Mouse (Mus musculus) liver, adult (tissue): Measurements from ENCODE around the gene Mki67.

Experiments
- GATA4 ChIP-seq: IDR thresholded peaks from 2 replicates; pipeline ENCODE4 v1.6.1; 2014; ENCODE audit warnings: mild to moderate bottlenecking, low read length; ENCODE audit not compliant: insufficient replicate concordance

The Mki67 gene

DNA sequence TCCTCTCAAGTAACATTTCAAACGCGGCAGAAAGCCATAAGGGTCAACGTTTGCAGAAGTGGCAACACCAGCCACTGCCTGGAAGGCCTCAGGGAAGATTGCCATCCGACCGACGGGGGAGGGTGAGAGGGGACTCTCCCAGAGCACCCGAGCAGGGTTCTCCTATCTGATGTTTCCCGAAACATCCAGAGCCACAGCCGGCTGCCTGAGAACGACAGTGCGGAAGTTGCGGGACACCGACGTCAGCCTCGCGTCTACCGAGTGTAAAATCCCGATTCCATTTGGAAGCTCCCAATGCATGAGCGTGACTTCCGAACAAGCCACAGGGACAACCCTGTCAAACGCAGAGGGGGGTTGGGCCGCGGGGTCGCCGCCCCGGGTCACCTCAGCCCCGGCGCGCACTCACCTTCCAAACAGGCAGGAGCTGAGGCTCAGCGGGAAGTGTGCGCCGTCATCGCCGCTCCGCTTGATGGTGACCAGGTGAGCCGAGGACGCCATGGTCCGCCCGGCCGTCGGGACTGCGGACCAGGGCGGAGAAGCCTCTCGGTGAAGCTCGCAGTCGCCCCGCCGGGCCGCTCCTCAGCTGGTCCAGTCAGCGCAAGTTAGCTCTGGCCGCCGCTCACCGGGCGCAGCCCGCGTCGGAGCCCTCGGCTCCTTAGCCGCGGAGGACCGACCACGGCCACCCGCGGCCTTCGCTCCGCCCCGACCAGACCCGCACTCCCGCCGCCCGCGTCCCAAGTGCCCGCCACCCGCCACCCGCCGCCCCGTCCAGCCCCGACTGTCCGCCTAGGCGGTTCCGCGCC lies at the start of gene Mki67:
Mki67 (minus strand) TSS at position 720 of the 803 bp plus-strand sequence.
- no peak for TF ChIP-seq GATA4

DNA sequence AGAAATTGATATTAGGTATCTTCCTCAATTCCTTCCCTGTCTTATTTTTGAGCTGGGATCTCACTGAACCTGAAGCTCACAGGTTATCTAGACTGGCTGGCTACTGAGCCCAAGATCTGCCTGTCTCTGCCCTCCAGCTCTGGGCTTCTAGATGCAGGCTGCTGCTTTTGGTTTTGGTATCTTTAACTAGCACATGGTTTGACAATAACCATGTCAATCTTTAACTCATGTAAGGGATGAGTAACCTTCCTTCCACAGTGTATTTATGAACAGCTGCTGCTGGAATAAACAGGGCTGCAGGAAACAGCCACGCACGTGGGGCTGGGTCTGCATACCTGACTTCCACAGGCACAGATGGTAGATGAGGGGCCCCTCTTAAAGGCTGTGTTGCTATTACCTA lies 47.1 kb upstream of the Mki67 start:
- no peak for TF ChIP-seq GATA4

GRCm38 (mm10) chr7:135758754-135759510 lies 42.8 kb upstream of the Mki67 start:
- no peak for TF ChIP-seq GATA4

DNA sequence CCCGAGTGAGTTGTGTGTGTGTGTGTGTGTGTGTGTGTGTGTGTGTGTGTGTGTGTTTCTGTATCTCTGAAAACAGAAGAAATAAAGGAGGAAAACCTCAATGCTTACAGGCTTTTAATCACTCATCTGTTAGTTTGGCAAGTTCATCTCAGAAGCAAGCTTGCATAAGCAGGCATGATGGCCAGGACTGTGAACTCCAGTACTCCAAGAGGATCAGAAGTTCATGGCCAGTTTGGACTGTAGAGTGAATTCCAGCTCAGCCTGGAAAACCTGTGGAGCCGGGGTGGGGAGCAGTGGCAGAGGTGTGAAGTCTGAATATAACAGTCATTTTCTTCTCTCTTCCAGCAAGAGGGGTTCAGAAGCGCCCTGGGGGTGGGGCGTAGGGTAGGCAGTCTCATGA lies 42.0 kb upstream of the Mki67 start:
- no peak for TF ChIP-seq GATA4

DNA sequence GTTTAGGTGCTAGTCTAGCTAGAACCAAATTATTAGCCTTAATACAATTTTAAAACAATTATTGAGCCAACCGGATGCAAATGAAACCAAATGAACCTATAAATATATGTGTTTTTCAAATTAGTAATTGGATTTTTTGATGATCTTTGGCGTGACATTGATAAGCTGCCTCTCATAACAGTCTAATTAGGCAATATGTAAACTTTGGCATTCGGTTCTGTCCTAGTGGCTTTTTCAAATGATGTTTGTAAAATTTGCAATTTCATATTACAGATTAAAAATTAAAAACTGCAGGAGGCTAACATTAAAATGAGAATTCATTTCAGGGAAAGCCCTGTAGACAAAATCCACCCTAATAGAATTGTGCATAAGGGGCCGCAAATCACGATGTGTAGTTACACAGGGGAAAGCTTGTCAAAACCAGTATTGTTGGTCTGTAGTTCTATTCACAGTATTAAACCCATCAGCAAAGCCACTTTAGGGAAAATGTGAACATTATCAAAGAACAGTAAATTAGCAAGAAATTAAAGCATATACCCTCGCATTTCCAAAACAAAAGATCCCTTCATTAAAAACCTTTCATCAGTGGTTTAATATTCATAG lies 40.9 kb upstream of the Mki67 start:
- no peak for TF ChIP-seq GATA4

DNA sequence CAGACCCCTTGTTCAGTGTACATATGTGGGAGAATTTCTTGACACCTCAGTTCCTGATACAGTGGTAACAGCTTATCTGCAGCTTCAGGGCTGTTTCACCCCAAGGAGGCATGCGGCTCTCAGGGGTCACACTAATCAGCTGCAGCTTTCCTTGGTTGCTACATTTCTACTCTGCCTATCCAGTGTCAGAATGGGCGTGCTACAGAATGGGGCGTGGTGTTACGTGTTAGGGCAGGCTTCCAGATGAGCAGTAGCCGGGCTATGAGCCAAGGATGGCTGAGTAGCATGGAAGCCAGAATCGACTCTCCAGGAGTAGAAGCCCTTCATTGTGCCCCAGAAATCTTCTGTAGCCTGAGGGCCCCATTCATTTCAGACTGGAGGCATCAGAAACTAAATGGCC lies 32.8 kb upstream of the Mki67 start:
- no peak for TF ChIP-seq GATA4

GRCm38 (mm10) chr7:135747072-135747471 lies 30.9 kb upstream of the Mki67 start:
- TF ChIP-seq GATA4: no peak

DNA sequence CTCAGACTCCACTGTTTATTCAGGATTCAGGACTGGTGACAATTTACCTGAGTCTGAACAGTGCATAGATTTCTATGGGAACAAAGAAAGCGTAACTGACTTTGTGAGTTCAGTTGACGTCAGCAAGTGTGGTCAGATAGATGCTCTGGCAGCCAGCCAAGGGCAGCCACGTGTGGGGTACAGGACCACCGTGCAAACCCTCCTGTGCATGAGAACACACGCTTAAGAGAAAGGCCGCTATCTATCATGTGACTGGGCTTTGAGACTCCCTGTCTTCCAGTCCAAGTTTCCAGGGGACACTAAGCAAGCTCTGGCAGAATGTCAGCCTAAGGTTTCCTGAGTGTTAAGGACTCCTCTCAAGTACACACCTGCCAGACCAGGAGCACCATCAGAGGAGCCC lies 30.4 kb upstream of the Mki67 start:
- TF ChIP-seq GATA4: no peak

- no peak for TF ChIP-seq GATA4
Observed at GRCm38 (mm10) chr7:135745091-135745490, 28.9 kb upstream of the Mki67 start.

- TF ChIP-seq GATA4: no peak
Observed at GRCm38 (mm10) chr7:135740453-135740852, 24.3 kb upstream of the Mki67 start.

DNA sequence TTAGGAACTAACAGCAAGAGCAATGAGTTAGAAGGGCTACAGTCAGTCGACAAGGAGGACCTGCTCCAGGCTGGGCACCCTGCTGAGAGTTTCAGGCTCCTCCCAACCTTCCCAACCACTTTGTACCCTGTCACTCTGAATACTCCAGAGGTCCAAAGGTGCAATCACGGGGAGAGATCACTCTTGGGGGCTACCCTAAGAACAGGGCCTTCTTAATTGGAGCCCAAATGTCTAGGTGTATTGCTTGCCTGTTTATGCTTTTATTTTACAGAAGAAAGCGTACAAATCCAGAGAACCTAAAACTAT lies 20.4 kb upstream of the Mki67 start:
- TF ChIP-seq GATA4: no peak

- no peak for TF ChIP-seq GATA4
Observed at GRCm38 (mm10) chr7:135735691-135736580, 19.8 kb upstream of the Mki67 start.

DNA sequence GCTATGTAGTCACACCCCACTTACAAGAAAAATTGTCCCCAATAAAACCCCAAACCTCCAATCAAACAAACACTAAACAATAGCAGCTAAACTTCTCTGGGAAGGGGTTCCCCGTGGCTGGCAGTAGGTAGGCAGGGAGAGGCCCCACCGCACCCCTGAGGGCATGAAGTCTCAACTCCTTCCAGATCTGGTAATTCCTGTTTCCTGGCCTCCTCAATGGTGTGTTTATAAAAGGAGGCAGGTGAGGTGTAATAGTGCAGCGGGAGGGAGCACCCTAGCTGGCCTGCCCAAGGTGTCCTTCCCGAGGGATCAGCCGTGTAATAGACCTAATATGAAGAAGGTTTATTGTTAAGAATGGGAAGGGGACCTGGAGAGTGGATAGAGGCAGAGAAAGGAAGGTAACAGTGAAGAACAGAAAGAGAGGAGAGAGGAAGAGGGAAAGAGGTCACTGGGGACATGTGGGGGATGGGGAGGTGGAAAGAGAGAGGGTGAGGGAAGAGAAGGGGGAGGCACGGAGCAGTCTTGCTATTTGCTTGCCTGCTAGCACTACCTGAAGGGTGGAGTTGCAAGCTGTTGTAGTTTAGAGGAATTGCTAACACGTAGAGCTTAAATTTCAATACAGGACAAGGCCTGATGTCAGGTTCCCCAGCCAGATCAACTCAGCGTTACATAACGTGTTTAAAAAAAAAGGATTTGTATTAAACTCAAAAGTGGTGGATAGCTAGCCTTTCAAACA lies 18.9 kb upstream of the Mki67 start:
- no peak for TF ChIP-seq GATA4

DNA sequence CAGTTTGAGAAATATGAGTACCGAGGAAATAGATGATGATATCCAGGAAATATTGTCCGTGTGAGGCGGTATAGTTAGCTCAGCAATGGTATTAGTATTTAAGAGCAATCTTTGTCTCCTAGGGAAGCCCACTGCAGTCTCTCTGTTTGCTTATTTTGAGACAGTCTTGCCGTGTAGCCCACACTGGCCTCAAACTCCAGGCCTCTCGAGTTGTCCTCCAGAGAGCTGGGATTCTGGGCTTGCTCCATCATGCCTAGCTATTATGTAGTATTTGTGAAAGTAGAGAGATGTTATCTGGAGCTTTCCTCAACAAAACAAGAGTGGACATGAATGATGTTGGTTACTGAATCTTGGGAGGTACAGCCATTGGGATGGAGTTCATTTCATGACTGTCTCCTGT lies 18.2 kb upstream of the Mki67 start:
- no peak for TF ChIP-seq GATA4

DNA sequence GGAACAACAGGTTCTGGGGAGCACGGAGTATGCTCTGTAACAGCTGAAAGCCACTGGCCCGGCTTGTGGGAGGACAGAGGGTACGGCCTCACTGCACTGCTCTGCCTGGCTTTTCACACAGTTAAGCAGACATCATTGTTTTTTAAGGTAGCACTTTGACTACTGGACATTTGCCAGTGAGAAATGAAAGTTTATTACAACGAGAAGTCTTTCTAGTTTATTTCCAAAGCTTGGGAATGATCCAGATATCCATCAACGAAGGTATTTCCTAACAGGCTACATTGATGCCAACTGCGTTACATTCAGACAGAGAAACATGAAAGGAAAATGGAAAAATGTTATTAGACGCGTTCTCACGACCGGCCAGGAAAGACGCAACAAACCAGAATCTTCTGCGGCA lies 11.9 kb upstream of the Mki67 start:
- no peak for TF ChIP-seq GATA4
